Mouse (Mus musculus): ENCODE measurements around the gene Dnajc8.

DNA sequence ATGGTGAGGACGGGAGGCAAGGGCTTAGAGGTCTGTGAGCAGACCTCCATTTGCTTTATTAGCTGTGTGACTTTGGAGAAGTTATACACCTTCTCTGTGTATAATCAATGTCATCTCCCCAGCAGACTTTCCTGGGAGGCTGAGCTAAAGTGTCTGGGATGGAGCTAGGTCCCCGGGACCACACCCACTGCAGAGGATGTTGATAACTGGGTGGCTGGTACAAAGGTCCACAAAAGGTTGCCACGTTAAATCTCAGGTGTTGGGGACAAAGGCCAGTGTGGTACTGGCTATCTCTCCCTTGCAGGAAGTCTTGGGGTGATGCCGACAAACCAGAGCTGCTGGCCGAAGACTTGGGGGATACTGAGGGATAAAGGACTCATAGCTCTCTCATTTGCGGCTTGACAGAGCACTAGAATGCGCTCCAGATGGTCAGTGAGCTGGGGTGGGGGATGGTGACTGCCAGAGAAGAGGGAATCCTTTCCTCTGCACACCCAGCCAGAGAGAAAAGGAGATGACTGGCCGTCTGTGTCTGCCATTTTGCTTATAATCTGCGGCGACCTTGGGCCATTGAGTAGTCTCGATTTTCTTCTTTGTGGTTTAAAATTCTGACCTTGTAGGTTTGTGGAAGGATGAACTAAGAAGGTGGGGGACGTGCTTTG, 29.9 kb downstream of the Dnajc8 start:
- TF ChIP-seq CTCF (IDR thresholded peaks at IDR 0.05; ENCODE audit: control insufficient read depth, insufficient read depth, low read length) (no peak), POLR2A (IDR thresholded peaks at IDR 0.05; ENCODE audit: borderline replicate concordance, control insufficient read depth, low read depth, low read length) (no peak)

Data from bone marrow, adult 2 months (tissue).